Mouse (Mus musculus) spleen, postnatal 36 days (tissue): ENCODE results near the gene Hax1.
A peak's percentile ranks its signal among the peaks of the same experiment; 100 is the strongest.

Source experiments
- DNase-seq, 2 experiments: peaks; one replicate each; pipeline ENCODE4 v3.0.0; 2022; ENCODE audit warnings: low spot score in 2 of 2, mixed read lengths in 1 of 2

The Hax1 gene

DNA sequence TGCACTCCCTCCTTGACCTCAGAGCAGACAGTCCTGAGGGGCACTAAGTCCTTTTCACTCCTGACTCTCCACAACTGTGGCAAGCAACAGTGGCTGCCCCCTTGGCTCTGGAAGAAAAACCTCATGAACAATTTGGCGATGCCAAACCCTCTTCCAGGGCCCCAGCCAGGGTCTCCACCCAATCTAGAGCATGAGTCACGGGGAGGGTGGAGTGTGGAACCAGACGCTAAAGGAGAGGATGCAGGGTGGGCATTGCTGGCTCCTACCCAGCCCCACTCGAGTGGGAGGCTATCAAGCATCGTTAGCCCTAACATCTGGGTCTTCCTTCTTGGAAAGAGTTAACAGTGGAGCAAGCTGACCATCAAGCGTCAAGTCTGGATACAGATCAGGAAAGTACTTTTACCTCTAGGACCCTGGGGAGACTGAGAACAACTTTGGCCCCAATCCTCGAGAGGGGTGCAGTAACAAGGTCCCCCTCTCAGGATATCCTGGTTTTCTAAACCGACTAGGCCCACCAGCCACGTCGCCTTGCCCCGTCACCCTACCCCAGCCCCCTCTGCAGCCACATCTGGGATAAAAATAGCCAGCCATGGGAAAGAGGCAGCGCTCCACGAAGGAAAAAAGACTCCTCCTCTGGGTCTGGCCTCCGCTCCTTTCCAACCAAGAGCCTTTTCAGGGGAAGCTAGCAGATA lies 36.4 kb downstream of the Hax1 start:
- DNase-seq = no peak

DNA sequence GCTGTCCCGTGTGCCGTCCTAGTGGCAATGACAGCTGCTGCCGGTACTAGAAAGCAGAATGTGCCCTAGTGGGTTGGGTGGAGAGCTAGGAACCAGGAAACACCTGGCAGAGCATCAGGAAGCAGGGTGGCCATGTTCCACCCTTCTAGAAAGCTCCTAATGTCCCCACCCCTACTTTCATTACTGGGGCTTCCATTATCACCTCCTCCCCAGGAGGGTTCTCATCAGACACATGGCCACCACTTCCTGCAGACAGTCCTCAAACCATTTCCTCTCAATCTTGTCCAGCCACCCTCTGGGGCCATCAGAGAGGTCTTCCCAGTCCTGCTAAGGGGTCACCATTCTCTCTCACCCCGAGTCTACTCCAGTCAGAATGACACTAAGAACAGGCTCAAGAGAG lies 37.1 kb downstream of the Hax1 start:
- peak in 1 of 2 experiments; percentile 35 for DNase-seq

DNA sequence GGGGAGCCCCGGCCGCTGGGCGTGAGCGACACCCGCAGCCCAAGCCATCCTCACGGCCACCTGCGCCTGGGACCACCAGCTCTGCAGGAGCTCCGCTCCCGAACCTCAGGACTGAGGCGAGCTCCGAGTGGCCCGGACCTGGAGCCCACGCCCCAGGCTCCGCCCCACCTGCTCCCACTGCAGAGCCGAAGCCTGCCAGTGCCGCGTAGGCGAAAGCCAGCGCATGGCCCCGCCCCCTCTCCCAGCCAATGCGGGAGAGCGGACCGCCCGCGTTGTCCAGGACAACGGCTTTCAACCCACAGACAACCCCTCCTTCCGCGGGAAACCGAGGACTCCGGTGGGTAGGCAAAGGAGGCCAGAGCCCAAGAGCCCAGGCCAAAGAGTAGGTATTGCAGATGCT lies 38.1 kb downstream of the Hax1 start:
- peak; percentile 89 to 90 for DNase-seq

DNA sequence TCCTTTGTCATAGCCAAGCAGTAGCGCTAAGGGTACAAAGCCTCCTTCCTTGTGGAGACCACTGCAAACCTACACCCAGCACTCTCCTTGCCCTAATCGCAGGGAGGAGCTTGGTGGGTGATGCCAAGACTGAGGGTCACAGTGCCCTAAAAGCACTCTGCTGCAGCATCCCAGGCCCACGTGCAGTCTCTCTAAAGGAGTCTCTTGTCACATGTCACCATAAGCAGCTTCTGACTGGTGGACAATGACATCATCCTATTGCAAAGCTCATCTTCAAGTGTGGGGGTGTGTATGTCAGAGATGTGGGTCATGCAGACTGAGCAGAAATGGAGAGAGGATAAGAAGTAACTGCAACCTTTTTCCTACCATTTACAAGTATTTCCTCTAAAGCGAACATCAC lies 39.1 kb downstream of the Hax1 start:
- no peak for DNase-seq

DNA sequence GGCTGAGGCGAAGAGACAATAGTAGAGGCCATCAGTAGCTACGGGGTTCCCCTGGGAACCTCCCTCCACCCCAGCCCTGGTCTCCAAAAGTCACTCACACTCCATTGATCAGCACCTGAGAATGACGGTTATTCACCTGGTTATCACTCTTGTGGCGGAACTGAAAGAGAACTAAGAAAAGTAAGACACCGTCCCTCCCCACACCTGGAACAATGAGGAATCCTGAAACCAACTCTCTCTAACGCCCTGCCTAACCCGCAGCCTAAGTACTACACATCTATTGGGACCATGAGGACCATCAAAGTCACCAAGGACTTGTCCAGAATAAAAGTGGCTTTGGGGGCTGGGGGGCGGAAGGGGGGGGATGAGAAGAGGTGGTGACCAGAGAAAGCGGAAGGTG lies 40.7 kb downstream of the Hax1 start:
- no peak for DNase-seq

DNA sequence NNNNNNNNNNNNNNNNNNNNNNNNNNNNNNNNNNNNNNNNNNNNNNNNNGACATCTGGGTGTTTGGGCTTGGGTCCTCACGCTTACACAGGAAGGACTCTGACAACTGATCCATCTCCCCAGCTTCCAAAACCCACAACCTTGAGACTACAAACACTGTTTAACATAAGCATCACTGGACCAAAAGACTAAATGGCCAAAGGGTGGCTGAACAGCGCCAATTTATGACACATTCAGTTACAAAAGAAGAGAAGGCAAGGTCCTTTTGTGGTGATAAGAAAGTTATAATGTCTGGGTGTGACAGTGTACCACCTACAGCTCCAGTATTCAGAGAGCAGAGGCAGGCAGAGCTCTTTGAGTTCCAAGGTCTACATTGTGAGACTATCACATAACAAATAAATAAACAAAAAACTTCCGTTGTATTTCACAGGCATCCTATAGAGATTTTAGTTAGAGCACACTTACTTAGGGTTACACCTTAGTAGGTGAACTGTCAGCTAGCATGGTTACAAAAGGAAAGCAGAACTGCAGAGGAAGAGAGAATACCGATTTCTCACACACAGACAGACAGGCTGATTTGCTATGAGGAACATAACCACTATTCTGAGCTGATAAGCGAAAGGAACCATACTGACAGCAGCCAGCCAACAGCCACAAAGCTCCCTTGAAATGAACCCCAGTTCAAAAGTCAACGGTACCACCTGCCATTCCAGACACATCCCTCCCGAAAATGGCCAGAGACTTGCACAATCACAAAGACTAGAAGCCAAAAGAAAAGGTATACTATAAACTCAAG lies 42.2 kb downstream of the Hax1 start:
- no peak for DNase-seq

DNA sequence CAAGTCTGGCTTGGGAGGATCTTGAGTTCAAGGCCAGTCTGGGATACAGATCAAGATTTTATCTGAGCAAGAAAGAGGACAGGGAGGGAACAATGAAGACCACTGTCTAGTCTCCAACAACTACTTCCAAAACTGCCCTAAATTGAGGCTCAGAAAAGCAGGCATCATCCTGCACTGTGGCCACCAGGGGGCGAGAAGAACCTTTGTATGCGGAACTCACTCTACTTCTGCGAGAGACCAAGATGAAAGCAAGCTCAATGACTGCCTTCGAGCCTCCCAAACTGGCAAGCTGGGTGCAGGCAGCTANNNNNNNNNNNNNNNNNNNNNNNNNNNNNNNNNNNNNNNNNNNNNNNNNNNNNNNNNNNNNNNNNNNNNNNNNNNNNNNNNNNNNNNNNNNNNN lies 45.2 kb downstream of the Hax1 start:
- DNase-seq = peak; percentile 64 to 75

DNA sequence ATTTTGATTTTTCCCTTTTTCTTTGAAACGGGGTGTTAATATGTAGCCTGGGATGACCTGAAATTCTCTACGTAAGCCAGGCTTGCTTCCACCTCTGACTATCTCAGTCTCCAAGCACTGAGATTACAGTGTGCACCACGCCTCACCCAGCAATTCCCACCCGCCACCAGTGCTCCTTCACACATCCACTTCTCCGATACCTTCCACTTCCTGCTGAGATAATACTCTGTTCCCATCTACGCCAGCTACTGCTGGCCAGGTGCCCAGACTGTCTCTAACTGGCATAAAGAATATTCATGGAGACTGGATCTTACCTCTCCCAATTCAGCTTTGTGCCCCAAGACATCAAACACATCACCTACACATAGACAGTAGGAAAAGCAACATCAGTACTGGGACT lies 49.9 kb downstream of the Hax1 start:
- no peak for DNase-seq

DNA sequence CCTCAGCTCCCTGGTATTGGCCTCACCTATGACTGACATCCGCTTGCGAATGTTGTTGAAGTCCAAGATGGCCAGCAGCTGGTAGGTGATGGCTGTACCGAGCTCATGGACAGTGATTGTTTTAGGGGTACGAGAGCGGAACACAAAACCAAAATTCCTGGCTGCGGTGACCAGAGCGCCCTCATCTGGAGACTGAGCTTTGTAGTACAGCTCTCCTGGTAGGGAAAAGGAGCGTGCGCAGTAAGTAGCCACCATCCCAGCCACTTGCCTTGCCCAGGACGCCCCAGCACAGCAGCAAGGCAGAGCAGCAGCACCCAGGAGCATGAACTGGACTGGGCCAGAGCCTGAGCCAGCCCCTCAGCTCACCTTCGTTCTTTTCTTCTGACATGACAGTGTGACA lies 50.6 kb downstream of the Hax1 start:
- DNase-seq = no peak
